Mouse (Mus musculus) adrenal gland, adult 8-10 months (tissue): Measurements from ENCODE around the gene Sidt1. TPM values are rescaled to one million over a fixed set of nuclear protein-coding genes. Genes with fewer than 3 reads are reported as not detected.

ENCODE experiments used
- DNase-seq: peaks from one replicate; pipeline ENCODE4 v3.0.0; 2022
- total RNA-seq, 4 experiments: library from RNA; stranded (reverse); gene quantifications; 2 replicates each; pipeline ENCODE4 v1.2.4; 2022

Sidt1 gene
- 10 to 100 TPM in 3 of 4 experiments, 1 to 10 TPM in 1; 7.8 to 18.1 (median 13.3) TPM for total RNA-seq

DNA sequence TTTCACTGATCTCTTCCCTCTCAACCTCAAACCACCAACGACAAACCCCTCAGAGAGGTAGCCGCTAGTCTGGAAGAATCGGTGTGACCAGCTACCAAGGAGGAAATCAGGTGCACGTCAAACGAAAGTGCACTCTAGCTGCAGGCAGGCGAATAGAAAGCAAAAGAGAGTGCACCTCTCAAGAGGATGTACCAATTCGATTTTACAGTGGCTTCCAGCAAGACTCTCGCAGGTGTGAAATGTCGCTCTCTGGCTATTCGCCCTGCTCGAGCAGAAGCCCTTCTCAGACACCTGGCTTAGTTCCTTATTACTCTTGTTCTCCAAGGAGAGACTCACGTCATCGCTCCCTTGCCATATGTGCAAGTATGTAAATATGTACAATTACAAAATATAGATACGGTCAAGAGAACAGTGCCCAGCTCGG lies at the start of gene Sidt1:
Gene Sidt1 (minus strand): TSS at position 336 of the 424 bp plus-strand sequence.
- no peak for DNase-seq

DNA sequence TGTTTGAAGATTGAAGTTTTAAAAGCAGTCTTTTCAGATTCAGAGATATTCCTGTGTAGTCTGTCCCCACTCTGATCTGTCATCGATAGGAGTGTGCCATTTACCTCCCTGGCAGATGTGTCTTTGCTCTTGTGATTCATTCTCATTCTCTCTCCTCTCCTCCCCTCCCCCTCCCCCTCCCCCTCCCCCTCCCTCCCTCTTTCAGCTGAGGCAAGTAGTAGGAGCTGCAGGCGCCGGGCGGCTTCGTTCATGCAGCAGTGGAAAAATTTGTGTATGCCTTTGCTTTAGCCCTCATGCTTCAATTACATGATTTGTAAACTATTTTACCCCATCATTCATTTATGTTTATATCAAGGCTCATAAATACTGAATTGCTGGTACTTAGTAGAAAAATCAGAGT lies 48.6 kb upstream of the Sidt1 start:
- no peak for DNase-seq

GRCm38 (mm10) chr16:44380006-44380405 lies 47.0 kb upstream of the Sidt1 start:
- no peak for DNase-seq

- no peak for DNase-seq
Measured at GRCm38 (mm10) chr16:44375459-44375858, 42.5 kb upstream of the Sidt1 start.

- DNase-seq = no peak
Measured at GRCm38 (mm10) chr16:44365522-44365921, 32.5 kb upstream of the Sidt1 start.

- no peak for DNase-seq
Measured at GRCm38 (mm10) chr16:44361921-44362890, 29.2 kb upstream of the Sidt1 start.

GRCm38 (mm10) chr16:44357571-44358268 lies 24.7 kb upstream of the Sidt1 start:
- peak; percentile 19 for DNase-seq

DNA sequence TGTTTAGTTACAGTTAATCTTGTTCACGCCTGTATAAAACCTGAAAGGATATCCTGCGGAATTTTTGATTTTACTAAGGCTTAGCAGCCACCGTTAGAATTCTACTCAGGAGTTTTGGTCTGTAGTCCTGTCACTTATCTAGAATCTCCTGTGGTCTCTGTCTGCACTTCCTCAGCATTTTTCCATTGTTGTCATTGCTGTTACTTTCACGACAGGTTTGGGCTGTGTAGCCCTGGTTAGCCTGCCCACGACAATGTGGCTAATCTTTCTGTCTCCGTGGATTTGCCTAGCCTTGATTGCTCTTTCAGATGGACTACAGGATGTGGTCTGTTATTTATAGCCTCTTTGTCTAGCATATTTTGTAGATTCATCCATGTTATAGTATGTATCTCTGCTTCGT lies 23.3 kb upstream of the Sidt1 start:
- no peak for DNase-seq

GRCm38 (mm10) chr16:44349801-44350397 lies 16.9 kb upstream of the Sidt1 start:
- no peak for DNase-seq

GRCm38 (mm10) chr16:44347071-44347901 lies 14.3 kb upstream of the Sidt1 start, which contains the start of gene Spice1:
Spice1 (plus strand) TSS chr16:44347121.
- DNase-seq = peak; percentile 91

- no peak for DNase-seq
Measured at GRCm38 (mm10) chr16:44337541-44337940, 4.5 kb upstream of the Sidt1 start.

GRCm38 (mm10) chr16:44331995-44332860 lies 768 bp downstream of the Sidt1 start:
- no peak for DNase-seq

DNA sequence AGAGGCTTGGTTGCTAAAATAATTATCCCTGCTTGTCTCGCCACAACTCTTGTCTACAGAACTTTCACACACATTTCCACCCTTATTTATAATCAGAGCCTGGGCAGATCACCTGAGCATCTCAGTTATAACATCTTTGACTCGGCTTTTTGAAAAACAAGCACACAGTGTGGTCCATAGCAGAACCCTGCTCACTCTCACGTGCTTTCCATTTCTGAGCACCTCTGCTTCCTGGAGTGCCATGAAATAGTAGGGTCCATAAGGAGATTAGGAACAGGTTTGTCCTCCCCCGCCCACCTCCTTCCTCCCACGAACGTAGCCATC lies 1.4 kb downstream of the Sidt1 start:
- DNase-seq = no peak

GRCm38 (mm10) chr16:44331154-44331553 lies 1.8 kb downstream of the Sidt1 start:
- DNase-seq = no peak

DNA sequence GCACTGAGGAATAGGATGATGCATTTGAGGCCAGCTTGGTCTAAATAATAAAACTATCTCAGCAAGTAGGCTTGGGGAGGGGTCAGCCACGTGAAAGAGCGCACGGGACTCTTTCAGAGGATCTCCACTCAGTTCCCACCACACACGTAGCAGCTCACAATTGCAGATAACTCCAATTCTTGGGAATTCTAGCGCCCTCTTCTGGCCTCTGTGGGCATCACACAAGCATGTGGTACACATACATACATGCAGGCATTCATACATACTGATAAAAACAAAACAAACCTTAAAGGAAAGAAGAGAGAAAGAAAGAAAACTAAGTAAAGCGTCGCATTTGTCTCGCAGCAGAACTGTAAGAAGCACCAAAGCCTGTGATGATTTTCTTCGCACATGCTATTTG lies 2.3 kb downstream of the Sidt1 start:
- no peak for DNase-seq

DNA sequence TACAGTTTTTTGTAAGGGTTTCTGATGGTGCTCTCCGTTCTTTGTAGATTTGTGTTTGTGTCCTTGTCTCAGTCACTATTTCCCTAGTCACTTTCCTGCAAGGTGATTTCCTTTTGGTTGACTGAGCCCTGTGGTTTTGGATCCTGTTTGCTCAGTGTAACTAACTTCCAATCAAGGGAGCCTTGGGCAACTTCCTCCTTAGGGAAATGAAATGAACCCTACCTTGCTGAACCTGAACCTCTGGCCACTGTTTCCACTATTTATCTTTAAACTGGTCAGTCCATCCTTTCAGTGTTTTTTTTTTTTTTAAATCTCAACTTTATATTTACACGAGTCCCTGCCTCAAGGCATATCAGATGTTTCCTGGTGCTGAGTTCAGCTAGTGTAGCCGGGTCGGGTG lies 4.4 kb downstream of the Sidt1 start:
- DNase-seq = no peak

- no peak for DNase-seq
Measured at GRCm38 (mm10) chr16:44320232-44320631, 12.8 kb downstream of the Sidt1 start.

DNA sequence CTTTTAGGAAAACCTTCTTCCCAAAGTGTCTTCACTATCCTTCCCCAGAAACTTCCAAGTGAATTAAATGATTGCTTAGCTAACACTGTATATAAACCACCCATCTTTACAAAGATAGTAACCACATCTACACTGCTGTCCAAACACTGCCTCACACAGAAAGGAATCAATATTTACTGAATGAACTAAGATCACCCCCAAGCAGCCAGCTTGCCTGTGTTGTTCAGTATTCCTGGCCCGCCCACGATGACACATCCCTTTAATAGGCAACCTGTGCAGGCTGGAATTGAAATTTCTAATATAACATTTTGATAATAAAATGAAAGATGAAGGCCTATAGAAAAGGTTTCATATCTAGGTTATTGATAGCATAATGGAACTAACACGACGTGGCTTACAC lies 16.6 kb downstream of the Sidt1 start:
- no peak for DNase-seq

DNA sequence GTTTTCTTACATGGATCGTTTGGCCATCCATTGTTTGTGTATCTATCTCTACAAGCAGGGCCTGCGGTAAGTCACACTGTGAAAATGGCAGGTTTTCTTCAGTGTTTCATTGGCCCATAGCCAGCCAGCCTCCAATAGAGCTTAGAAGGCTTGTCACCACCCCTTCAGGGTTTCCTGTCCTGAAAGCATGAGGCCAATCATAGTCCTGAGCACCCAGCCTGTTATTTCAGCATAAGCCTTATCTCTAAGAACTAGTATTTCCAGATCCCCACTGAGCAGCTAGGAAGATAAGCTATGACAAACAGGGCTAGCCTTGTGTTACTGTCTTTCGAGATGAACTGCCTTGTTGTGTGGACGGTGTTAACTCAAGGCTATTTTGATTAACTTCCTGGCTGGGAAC lies 19.6 kb downstream of the Sidt1 start:
- DNase-seq = no peak

- DNase-seq = no peak
Measured at GRCm38 (mm10) chr16:44305606-44306005, 27.4 kb downstream of the Sidt1 start.

GRCm38 (mm10) chr16:44303822-44304221 lies 29.2 kb downstream of the Sidt1 start:
- no peak for DNase-seq
